Mouse (Mus musculus): ENCODE measurements at regions not wholly inside any gene's neighbourhood (a gene's known extent, or its start where the extent isn't known, plus 50 kb on each side); places are given as distances from the start of the nearest gene placed in this dataset.
"Not testable (repeated sequence)": the region's sequence is repeated elsewhere in the genome, so short reads cannot be mapped to it uniquely, and the experiment has no call there.

- not testable (repeated sequence) for ATAC-seq
Observed at GRCm38 (mm10) chr3:57970614-57971013, 122.7 kb upstream of the Pfn2 start.

DNA sequence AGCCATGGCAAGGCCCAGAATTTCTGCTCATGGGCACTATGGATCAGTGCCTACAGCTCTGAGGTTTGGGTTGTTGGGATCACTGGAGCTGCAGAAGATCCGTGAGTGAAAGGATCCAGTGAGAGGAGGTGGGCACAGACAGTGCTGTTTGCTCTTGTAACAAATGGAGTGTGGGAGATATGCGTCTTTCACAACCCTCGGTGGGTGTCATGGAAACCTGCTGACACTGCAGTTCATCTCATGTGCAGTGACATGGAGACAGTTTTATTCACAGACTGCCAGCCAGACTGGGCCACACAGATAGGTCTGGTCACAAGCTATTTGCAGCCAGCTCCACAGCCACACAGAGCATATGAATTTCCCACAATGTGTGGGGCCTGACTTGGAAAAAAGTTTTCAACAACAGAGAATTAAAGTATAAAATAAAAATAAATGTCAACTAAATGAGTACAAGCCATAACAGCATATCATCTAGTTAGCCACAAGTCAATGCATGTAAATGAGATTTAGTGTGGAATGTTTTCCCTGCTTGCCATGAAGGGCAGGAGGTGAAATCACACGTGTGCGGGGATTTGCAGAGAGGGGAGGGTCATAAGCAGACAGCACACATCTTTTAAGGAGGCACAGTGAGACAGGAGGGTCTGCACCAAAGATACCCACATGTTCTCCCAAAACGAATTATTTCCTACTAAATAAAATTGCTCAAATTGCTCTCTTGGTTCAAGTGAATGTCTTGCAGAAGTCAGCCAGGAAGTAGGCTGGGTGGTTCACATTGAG, 124.8 kb upstream of the Pfn2 start:
- ATAC-seq = no peak

- ATAC-seq = no peak
Observed at GRCm38 (mm10) chr3:57973546-57973945, 125.7 kb upstream of the Pfn2 start.

DNA sequence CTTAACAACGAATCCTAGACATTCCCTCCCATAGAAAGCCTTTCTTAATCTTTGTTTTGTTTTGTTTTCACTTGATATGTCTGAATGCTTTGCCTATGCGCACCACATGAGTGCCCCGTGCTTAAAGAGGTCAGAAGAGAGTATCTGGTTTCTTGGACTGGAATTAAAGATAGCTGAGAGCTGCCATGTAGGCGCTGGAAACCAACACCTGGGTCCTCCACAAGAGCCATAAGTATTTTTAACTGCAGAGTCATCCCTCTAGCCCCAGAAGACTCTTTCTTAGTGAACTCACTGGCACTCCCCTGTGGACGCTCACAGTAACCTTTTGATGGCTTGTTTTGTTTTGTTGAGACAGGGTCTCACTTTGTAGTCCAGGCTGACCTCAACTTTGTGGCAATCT, 127.5 kb upstream of the Pfn2 start:
- ATAC-seq = no peak

GRCm38 (mm10) chr3:57976640-57977229, 128.9 kb upstream of the Pfn2 start:
- ATAC-seq = no peak

DNA sequence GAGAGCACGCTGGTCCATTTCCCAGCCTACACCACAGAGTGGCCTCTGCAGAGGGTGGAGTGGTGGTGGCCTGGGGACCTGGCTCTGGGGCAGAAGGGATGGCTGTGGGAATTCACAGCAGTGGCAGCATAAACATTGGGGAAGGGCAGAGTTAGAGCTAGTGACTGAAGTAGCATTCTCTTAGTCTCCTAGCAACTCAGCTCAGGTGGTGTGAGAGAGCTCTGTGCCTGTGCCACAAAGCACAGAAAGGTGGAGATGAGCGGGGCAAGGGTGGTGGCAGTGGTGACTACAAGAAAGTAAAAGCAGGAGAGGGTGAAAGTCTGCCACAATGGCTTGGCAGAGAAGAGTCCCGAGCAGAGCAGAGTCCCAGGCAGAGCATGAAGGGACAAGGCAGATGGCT, 140.3 kb upstream of the Pfn2 start:
- ATAC-seq = no peak

DNA sequence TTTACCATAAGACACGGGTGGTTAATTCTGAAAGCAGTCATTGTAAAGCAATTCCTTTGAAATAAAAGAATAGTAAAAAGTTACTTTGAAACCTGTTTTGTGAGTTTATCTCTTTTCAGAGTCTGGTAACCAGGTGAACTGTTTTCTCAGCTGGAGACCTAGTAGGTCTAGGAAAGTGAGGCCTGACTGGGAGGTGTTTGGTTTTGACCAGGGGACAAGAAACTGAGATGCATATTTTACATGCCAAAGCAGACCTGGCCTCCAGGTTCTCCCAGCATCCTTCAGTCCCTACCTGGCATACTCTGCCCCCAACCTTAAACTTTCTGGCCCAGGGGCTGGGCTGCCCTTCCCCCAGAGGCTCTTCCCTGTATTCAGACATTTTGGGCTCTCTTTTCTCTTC, 142.9 kb upstream of the Pfn2 start:
- ATAC-seq = no peak

DNA sequence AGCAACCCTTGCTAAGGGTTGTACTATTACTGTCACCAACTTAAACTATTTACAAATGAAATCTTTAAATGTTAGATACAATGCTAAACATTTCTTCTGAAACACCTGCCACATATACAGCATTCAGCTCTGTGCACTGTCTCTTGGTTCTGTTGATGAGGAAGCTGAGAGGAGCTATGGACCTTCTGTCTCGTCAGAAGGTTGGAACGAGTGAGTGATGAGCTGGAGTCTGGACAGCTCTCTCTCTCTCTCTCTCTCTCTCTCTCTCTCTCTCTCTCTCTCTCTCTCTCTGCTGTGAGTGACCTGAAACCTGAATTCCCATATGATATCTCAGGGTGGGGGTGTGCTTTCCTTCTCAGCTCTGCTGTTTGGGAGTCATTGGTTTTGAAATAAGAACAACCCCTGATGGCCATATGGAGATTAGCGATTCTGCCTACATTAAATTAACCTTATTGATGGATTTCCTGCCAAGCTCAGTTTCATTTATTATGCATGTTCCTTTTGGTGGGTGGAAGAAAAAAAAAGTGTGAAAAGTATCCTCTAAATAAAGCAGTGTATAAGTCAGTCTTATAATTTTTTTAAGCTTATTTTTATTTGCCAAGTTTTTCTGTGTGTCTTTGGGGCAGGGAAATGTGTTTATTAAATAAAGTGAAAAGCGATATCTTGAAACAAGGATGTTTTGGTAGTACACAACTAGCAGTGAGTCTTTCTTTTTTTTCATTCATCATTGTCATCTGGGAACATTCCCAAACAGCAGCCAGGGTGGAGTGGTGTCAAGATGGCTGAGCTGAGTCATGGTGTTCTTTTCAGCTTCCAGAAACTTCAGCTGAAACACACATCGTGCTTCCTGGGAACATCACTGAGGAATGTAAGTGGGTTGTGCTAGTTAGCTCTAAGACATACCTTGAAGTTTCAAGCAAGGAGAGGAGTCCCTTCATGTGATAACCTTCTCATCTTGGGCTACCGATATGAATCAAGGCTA, 150.5 kb upstream of the Pfn2 start:
- no peak for ATAC-seq

DNA sequence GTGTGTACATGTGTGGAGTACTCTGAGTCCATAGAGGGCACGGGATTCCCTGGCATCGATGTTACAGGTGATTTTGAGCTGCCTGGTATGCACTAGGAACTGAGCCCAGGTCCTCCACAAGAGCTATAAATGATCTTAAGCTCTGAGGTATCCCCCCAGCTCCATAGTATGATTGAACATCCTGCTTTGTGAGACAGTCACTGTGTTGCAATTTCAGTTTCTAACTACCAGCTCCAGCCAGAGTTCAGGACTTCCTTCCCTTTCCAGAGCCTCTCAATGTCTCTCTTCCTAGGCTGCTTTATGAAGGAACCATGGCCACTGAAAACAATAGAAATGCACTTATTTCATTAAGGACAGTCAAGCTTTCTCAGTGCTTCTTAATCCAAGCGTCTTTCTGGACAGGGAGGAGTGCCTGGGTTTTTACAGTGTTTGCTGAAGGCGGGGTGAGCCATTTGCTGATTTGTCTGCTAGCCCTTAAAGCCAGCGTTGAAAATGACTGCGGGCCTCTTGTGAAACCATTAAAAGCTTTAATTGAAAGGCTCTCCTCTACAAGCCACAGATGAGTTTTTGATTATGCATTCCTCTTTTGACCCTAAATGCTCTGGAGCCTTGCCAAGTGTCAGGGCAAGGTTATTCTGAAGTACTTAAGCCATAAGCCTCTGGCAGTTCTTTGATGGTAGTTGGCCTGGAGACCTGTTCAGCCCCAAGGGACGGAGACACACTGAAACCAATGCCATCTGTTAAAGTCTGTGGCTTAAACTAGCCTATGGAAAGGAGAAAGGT, 155.1 kb upstream of the Pfn2 start:
- no peak for ATAC-seq

DNA sequence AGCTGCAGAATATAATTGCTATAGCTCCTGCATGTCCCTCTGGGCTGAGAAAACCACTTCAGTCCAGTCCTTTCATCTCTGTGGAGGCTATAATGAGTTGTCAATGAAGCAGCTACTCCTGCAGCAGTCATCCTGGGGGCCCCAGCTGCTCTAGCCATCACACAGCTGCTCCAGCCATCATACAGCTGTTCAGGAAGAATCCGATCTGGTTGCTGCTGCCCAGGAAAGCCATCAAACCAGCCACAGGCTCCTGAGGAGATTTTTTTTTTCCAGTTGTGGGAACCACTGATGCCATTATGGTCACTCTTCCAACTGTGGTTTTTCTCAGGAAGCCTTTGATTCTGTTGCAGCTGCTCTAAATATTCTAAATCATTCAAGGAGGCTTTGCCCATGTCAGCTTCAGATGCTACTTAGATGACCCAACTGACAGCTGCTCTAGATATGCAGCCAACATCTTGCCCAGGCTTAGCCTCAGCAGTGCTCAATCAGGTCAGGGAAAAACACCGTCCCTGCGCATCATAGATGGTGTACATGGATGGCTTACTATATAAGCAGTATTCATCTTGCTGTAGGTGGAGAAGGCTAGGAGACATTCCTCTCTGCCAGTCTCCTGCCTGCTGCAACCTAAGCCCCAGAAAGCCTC, 177.0 kb upstream of the Pfn2 start:
- ATAC-seq = no peak

GRCm38 (mm10) chr3:58049618-58050017, 201.7 kb upstream of the Pfn2 start:
- no peak for ATAC-seq

GRCm38 (mm10) chr3:58054726-58055125, 206.8 kb upstream of the Pfn2 start:
- ATAC-seq = no peak

DNA sequence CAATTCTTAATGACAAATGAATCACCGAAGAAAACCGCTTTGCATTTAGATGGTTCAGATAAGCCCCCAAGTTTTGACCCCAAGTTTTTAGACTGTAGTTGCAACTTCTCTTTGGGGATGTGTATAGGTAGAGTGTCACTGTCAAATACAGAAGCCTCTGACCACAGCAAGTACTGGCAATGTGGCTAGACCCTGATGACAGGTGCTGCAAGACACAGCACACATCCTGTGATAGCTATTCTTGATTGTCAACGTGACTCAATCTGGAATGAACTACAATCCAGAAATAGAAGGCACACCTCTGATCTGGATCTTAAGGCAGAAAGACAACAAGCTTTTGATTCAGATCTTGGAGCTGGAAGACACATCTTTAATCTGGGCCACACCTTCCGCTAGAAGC, 207.3 kb upstream of the Pfn2 start:
- ATAC-seq = no peak

GRCm38 (mm10) chr3:58056191-58057063, 208.5 kb upstream of the Pfn2 start:
- ATAC-seq = no peak

DNA sequence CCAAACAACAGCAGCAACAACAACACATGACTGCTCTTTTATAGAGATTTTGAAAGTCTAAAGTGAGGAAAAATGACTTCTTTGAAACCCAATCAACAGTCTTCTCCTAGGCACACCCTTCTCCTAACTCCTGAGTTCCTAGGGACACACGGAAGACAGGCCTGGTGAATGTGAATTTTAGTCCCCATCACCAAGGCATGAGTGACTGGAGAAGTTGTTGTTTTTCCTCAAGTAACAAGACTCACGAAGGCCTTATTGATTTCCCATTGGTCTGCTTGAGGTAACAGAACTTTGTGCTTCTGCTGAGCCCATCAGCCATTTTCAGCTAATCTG, 209.2 kb upstream of the Pfn2 start:
- no peak for ATAC-seq

DNA sequence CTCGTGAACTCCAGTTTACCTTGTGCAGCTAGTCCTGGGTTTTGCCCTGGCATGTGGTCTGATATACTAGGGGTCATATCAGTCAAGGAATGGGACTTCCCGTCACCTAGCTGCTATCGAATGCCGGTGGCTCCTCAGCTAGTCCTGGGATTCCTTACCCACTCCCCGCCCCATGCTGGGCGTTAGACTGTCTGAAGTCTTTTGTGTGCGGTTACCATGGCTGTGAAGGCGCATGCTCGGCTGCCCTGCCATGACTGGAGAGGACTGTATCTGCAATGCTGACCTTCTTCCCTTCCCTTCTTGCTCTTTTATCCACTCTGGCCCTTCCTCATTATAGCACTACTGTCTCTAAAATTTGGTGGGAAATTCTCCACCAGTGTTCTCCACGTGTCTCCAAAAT, 210.3 kb upstream of the Pfn2 start:
- no peak for ATAC-seq

- no peak for ATAC-seq
Observed at GRCm38 (mm10) chr3:58063852-58064549, 216.1 kb upstream of the Pfn2 start.

DNA sequence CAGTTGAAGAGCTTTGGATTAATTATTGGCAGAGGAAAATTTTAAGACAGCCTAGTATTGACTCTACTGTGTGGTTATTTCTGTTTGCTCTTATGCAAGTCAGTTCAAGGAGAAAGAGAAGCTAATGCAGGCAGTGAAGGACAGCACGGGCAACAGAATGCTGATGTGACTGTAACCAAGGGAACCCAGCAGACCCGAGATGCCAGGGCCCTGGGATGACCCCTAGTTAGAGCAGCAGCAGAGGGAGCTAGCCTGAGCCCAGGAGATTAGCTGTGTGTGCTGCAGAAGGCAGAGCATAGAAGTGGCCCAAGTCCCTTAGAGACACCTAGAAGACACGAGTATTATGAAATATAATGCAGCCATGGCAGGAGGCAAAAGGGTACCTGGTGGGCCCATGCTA, 223.7 kb upstream of the Pfn2 start:
- ATAC-seq = no peak

DNA sequence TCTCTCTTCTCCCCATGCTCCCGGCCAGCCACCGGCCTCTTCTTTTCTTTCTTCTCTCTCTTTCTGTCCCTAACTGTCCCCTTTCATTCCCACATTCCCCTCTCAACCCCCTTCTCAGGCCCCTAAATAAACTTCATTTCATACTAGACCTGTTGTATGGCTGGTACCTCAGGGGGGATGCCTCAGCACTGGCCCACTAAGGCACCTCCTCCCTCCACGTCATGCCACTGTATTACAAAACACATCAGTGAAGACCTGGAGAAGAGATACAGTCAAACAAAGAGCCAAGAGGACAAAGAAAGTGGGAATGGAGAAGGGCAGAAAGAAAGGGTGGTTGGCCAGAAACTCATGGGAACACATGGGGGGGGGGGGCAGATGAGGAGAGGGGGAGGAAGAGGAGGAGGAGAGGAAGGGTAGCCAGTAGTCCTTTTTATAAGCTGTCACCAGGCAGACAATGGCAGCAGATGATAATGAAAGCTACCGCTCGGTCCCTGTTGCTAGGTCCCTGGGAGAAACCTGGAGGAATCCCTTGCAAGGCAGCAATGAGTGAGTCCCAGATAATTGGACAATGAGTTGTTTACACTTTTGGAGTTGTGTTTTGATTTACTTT, 224.5 kb upstream of the Pfn2 start:
- no peak for ATAC-seq

Data from inflammation-experienced regulatory T-cells, adult 6 months (primary cell).